Mouse (Mus musculus): ENCODE data around the gene Zdhhc22.

Gene Zdhhc22

DNA sequence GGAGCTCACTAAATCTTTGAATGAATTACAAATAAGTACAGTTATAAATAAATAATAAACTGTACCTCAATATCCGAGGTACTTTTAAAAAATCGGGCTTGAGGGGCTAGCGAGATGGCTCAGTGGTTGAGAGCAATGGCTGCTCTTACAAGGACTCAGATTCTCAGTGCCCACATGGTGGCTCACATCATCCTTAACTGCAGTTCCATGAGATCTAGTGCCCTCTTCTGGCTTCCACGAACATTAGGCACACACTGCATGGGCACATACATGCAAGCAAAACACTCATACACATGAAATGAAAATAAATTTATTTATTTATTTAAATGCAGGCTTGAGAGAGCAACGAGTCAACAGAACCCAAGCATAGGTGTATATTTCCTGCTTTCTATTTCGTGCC lies 5.7 kb upstream of the Zdhhc22 start:
- DNase-seq (ENCODE audit: low spot score): no peak

DNA sequence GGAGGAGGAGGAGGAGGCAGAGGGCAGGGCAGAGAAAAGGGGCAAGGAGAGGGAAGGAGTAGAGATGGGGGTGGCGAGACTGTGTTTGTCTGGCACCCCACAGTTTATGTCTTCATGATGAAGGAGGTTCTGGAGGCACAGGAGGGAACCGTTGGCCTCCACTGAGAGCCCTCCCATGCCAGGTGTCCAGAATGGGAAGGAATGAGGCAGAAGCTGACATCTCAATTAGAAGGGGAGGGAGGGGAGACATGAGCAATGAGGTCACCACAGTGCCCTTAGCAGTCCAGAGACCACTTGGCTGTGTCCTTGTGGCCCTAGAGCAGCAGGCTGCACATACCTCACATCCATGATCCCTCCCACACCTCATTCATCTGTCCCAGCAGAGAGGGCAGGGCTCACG lies 4.5 kb upstream of the Zdhhc22 start:
- DNase-seq (ENCODE audit: low spot score): no peak

DNA sequence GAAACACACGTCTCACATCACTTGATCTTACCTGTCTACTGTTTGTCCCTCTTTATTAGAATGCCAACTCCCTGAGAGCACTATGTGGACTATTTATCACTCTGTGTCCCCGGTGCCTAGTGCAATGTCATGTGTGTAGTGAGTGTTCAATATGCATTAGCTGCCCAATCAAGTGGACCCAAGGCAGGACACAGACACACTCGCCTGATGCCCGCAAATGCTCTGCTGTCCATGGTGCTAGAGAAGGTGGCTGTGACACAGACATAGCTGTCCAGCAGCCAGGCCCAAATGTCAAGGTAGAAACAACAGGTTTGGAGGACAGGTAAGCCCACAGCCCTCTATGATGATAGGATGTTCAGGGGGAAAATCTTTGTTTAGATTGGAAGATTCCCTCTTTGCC lies 3.9 kb upstream of the Zdhhc22 start:
- no peak for DNase-seq (ENCODE audit: low spot score)

- DNase-seq (ENCODE audit: low spot score): no peak
These were observed 503 bp upstream of the Zdhhc22 start for GRCm38 (mm10) chr12:86990755-86991110.

DNA sequence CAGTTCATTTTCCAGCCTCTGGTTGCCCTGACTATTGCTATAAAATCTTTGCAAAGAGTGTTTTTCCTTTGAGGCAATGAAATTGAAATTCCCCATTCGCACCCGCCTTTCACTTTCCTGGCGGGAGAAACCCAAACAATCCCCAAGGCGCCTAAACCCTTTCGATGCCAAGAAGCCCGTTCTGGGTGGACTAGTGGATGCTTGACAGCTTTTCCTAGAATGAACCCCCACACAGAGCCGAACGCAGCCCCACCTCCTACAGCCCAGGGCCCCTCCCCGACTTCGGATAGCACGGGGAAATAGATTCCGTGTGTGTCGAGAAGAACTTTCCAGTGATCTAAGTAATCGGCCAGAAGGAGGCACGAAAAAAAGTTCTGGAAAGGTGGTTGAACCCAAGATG lies 852 bp downstream of the Zdhhc22 start:
- DNase-seq (ENCODE audit: low spot score): no peak

DNA sequence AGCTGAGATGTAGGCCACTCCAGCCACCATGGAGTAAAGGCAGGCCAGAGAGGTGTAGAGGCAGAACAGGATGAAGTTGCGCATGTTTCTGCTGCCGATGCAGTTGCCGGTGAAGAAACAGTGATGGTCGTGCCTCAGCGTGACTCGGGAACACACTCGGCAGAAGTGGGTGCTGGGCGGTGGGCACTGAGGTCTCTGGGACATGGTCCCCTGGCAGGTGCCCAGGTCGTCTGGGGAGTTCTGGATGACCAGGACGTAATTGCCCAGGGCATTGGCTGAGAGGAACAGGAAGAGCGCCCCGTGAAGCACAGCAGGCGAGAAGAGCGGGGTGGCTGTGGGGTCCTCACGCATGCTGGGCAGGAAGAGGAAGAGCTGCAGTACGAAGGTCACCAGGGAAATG lies 2.0 kb downstream of the Zdhhc22 start:
- no peak for DNase-seq (ENCODE audit: low spot score)

DNA sequence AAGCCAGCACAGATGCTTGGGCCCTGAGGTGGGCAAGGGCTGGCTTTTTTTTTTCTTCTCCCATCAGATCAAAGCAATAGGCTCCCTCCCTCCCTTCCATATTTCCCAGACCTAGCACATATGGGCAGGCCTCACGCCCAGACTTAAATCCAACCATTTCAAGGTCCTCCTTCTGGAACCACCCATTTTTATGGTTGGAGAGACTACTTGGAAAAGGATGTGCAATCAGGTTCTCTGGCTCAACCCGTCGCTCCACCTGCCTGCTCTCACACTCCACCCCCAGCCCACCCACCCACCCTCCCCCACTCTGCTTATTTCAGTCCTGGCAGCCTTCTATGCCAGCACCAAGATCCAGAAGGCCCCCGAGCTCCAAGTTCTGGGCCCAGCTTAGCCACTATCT lies 3.7 kb downstream of the Zdhhc22 start:
- no peak for DNase-seq (ENCODE audit: low spot score)

DNA sequence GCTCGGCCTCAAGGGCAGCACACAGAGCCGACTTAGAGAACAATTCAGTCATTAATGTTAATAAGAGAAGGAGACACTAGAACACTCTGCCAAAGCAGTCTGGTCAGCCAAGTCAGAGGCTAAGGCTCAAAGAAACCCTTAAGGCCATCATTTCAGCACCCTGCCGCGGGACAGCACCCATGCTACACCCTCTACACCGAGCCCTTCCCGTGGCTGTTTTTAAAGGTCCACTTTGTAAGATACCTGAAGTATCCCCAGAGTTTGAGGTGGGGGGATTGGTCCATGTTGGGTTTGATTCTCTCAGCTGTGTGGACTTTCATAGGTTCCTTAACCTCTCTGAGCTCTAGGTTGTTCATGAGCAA lies 6.1 kb downstream of the Zdhhc22 start:
- no peak for DNase-seq (ENCODE audit: low spot score)

DNA sequence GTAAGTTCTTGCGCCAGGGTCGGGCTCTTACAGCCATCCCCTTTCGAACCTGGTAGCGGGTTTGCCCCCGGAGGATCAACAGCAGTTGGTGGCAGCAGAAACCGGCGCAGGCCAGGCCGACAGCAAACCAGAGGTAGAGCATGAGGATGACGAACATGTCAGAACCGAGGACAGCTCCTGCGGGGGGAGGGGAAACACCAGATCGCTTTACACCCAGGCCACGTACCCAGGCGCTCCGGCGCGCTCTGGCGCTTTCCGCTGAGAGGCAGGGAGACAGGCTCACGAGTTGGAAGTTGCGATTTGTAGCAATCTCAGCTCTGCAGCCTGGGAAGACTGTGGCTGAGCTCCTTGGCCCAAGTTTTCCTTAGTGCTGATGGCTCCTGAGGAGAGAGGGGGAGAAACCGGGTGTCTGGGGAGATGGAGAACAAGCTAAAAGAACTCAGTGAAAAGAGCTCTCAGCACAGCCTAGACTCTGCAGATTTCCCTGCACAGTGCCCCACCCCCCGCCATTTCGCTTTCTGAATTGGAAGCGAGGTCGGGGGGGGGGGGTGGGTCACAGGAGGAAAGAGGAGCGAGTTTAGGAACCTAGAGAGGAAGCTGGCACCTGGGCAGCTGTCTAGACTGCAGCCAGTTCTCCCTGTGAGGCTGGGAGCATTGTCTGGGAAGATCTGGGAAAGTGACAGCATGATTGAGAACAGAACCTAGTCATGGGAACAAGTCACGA lies 6.6 kb downstream of the Zdhhc22 start:
- DNase-seq (ENCODE audit: low spot score): peak; percentile 18

DNA sequence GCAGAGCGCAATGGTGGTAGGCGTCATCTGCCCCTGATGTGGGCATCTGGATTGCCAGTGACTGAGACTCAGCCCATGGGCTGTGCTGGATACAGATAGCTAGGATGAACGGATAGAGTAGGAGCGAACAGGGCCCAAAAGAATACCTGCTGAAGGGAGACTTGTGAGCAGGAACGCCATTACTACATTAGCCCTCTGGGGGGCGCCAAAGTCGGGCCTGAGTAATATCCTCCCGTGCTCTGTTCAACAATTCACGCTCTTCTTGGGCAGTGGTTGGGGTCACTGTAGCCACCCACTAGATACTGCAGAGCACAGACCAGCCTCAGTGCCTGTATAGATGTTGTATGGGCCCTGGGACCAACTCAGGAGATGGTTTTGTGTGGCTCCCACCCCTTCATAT lies 9.1 kb downstream of the Zdhhc22 start:
- DNase-seq (ENCODE audit: low spot score): no peak

GRCm38 (mm10) chr12:86977833-86978232 lies 12.4 kb downstream of the Zdhhc22 start:
- no peak for DNase-seq (ENCODE audit: low spot score)

- no peak for DNase-seq (ENCODE audit: low spot score)
These were observed 13.6 kb downstream of the Zdhhc22 start for GRCm38 (mm10) chr12:86976511-86977168.

DNA sequence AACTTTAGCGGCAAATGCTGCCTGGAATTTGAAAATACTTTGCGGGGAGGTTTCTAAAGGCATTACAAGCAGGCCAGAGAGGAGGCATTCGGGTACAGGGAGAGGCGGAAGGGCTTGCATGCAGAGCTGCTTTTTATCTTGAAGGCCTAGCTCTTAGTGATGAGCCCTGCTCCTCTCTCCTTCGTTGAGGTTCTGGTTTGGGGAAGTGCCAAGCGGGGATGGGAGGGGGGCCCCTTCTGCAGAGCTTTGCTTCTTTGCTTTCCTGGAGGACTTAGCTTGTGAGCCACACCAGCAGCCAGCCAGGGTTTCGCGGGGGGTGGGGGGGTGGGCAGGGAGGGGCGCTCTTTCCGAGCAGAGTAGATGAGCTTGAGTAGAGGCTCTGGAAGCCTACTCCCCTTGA lies 14.5 kb downstream of the Zdhhc22 start:
- DNase-seq (ENCODE audit: low spot score): no peak

- peak; percentile 64 for DNase-seq (ENCODE audit: low spot score)
These were observed 15.6 kb downstream of the Zdhhc22 start for GRCm38 (mm10) chr12:86974387-86975288.

- DNase-seq (ENCODE audit: low spot score): no peak
These were observed 16.5 kb downstream of the Zdhhc22 start for GRCm38 (mm10) chr12:86973706-86974105.

DNA sequence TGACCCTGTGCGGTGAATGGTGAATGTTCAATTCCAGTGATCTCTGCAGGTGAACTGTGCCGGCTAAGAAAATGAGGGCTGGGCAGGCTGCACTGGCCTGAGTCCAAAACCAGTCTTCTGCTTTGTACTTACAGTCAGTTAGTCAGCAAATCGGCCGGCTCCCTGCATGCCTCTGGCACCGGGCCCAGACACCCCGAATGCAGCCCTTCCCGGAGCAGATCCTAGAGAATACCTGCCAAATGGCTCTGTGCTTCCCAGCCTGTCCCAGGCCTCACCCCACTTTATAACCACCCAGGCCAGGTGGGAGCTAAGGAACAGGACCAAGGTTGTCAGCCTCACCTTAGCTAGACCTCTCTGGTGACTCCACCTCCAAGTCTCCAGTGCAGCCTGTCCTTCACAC lies 17.0 kb downstream of the Zdhhc22 start:
- no peak for DNase-seq (ENCODE audit: low spot score)

GRCm38 (mm10) chr12:86971089-86971488 lies 19.1 kb downstream of the Zdhhc22 start:
- DNase-seq (ENCODE audit: low spot score): no peak

GRCm38 (mm10) chr12:86969220-86969601 lies 21.0 kb downstream of the Zdhhc22 start:
- no peak for DNase-seq (ENCODE audit: low spot score)

DNA sequence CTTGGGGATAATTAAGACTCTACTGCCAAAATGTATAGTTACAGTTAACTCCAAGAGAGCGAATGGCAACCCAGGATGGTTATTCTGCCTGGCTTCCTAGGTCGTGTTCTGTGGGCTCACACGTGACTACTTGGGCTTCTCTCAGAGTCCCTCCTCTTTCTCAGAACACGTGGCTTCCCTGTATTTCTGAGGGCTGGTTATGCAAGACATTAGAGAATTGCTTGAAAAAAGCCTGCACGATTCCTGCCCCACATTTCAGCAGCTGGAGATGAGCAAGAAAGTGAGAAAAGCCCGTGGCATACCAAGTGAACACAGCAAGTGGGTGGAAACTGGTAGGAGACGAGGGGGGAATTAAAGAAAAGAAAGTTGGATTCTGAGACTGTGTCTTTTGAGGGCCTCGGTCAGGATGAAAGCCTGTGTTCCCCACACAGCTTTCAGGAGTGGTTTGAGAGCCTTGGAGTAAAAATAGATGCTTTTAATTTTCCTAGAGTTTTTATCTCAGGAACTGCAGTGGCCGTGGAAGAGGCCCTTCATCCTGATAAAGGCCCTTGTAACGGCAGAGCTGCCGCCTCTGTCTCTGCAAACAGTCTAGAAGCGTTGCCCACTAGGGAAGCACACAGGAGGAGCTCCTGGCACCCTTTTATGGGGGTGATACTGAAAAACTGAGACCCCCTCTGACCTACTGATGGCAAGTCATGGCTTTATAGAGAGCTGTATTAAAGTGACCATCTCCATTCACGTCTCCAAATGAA lies 21.6 kb downstream of the Zdhhc22 start:
- DNase-seq (ENCODE audit: low spot score): no peak

- DNase-seq (ENCODE audit: low spot score): no peak
These were observed 24.9 kb downstream of the Zdhhc22 start for GRCm38 (mm10) chr12:86965237-86965799.

- DNase-seq (ENCODE audit: low spot score): no peak
These were observed 25.8 kb downstream of the Zdhhc22 start for GRCm38 (mm10) chr12:86964278-86965057.

Data from T-cell, adult 2 months (primary cell).